Mouse (Mus musculus) thymus, adult 2 months (tissue): ENCODE measurements around the gene Gnmt.

Experiments
- CTCF ChIP-seq: fragments of 200-500 bp; IDR thresholded peaks from 2 replicates; pipeline ENCODE4 v1.5.1; 2012; ENCODE audit warnings: mild to moderate bottlenecking, control low read depth, low read length, moderate library complexity, borderline replicate concordance; ENCODE audit not compliant: control insufficient read depth, poor library complexity, insufficient read depth; ENCODE audit errors: extremely low read depth
- POLR2A ChIP-seq: fragments of 200-500 bp; IDR thresholded peaks from 2 replicates; pipeline ENCODE4 v1.6.1; 2012; ENCODE audit warnings: mild to moderate bottlenecking, low read length, control low read depth, moderate library complexity; ENCODE audit not compliant: control insufficient read depth, poor library complexity, insufficient read depth; ENCODE audit errors: extremely low read depth

DNA sequence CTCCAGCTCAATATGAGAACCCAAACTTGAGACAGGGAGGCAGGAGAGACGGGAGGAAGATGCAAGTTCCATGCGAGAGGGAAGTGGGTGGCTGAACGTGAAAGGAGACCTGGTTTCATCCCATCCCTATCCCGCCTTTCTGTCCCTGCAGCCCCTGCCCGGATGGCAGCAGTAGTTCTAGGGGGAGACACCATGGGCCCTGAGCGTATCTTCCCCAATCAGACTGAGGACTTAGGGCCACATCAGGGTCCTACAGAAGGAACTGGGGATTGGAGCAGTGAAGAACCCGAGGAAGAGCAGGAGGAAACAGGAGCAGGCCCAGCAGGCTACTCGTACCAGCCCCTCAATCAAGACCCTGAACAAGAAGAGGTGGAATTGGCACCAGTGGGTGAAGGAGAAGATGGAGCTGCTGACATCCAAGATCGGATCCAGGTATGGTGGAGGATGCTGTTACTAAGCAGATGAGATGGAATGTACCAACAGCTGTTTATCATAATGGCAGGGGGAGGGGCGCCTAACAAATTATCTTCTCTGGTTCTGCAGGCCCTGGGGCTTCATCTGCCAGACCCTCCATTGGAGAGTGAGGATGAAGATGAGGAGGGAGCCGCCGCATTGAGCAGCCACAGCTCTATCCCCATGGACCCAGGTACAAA, 47.4 kb downstream of the Gnmt start:
- TF ChIP-seq CTCF: no peak
- no peak for TF ChIP-seq POLR2A
